Mouse (Mus musculus) gastrocnemius, adult 2 months (tissue): ENCODE results near the gene Ube2f. TPM values are rescaled to one million over a fixed set of nuclear protein-coding genes. Genes with fewer than 3 reads are reported as not detected.

ENCODE experiments used
- DNase-seq: peaks from one replicate; pipeline ENCODE4 v3.0.0; 2022
- H3K27ac ChIP-seq: fragments of 200-600 bp; 2 replicates; pipeline ENCODE4 v1.8.1; 2022; ENCODE audit warnings: mild to moderate bottlenecking
- H3K4me3 ChIP-seq: fragments of 200-600 bp; 2 replicates; pipeline ENCODE4 v1.8.1; 2022; ENCODE audit warnings: mild to moderate bottlenecking, moderate library complexity
- CTCF ChIP-seq: fragments of 200-600 bp; IDR thresholded peaks from 2 replicates; pipeline ENCODE4 v1.8.1; 2022; ENCODE audit warnings: antibody characterized with exemption, mild to moderate bottlenecking, moderate library complexity
- intact Hi-C: fragments of 180-260 bp; cut with DNase I; formaldehyde crosslinking; loops from one replicate; pipeline ENCODE4 v1.15.1; 2025
- long read RNA-seq, 2 experiments: library from polyadenylated mRNA; stranded (forward); transcript quantifications; one replicate each; pipeline ENCODE4 v2.0.0; 2021
- total RNA-seq, 2 experiments: library from RNA; stranded (reverse); gene quantifications; 2 replicates each; pipeline ENCODE4 v1.2.3; 2021

The Ube2f gene
- total RNA-seq: 10 to 100 TPM; 52.1 to 61.6 TPM
- long read RNA-seq, experiment 1, full-length matches to known transcripts: 55 of 59 reads
- long read RNA-seq, experiment 1, partial matches to known transcripts: 0 of 59 reads
- long read RNA-seq, experiment 1, other reads (novel, unspliced or antisense): 4 of 59 reads
- long read RNA-seq, experiment 2, full-length matches to known transcripts: 74 of 82 reads
- long read RNA-seq, experiment 2, partial matches to known transcripts: 1 of 82 reads
- long read RNA-seq, experiment 2, other reads (novel, unspliced or antisense): 7 of 82 reads

- H3K27ac ChIP-seq: peak within 1 kb of the TSS; percentile 97
- TF ChIP-seq CTCF: peak; percentile 41
- H3K4me3 ChIP-seq: peak within 1 kb of the TSS; percentile 84
- intact Hi-C loops: loop anchor here (10.0 kb wide), 1 partner anchor 135 kb away; no protein-coding TSS in a partner anchor
- DNase-seq: peak; percentile 95
Measured at GRCm38 (mm10) chr1:91249564-91250414, at the start of gene Ube2f. Ube2f (plus strand) TSS chr1:91250304.

GRCm38 (mm10) chr1:91201122-91201521 is 49.0 kb upstream of the Ube2f start:
- Histone ChIP-seq H3K27ac (no peak overlapping the region), H3K4me3 (no peak overlapping the region)
- intact Hi-C loops: no loop called here
- no peak for TF ChIP-seq CTCF
- DNase-seq: no peak

- intact Hi-C loops: no loop called here
- Histone ChIP-seq H3K27ac (peak overlapping the region; percentile 40; the same call in 1 of the 2 replicates), H3K4me3 (no peak overlapping the region)
- no peak for DNase-seq
- no peak for TF ChIP-seq CTCF
Measured at GRCm38 (mm10) chr1:91204221-91204765, 45.8 kb upstream of the Ube2f start.

- H3K27ac ChIP-seq: no peak overlapping the region
- DNase-seq: no peak
- no peak for TF ChIP-seq CTCF
- intact Hi-C loops: no loop called here
- no peak overlapping the region for H3K4me3 ChIP-seq
Measured at GRCm38 (mm10) chr1:91205651-91206050, 44.5 kb upstream of the Ube2f start.

- no peak for TF ChIP-seq CTCF
- intact Hi-C loops: no loop called here
- no peak overlapping the region for H3K4me3 ChIP-seq
- DNase-seq: no peak
- H3K27ac ChIP-seq: peak overlapping the region; percentile 90; the same call in 1 of the 2 replicates
Measured at GRCm38 (mm10) chr1:91206336-91206735, 43.8 kb upstream of the Ube2f start.

- no peak for TF ChIP-seq CTCF
- intact Hi-C loops: no loop called here
- Histone ChIP-seq H3K27ac (peak overlapping the region; percentile 90), H3K4me3 (no peak overlapping the region)
- DNase-seq: no peak
Measured at GRCm38 (mm10) chr1:91206873-91207272, 43.2 kb upstream of the Ube2f start.

GRCm38 (mm10) chr1:91207334-91208074 is 42.6 kb upstream of the Ube2f start:
- H3K27ac ChIP-seq: peak overlapping the region; percentile 90
- no peak for TF ChIP-seq CTCF
- peak; percentile 62 for DNase-seq
- H3K4me3 ChIP-seq: no peak overlapping the region
- intact Hi-C loops: no loop called here

- no peak for TF ChIP-seq CTCF
- DNase-seq: peak; percentile 64
- Histone ChIP-seq H3K27ac (peak overlapping the region; percentile 90), H3K4me3 (peak overlapping the region; percentile 1; the same call in 1 of the 2 replicates)
- intact Hi-C loops: no loop called here
Measured at GRCm38 (mm10) chr1:91209343-91209742, 40.8 kb upstream of the Ube2f start.

GRCm38 (mm10) chr1:91209785-91210184 is 40.3 kb upstream of the Ube2f start:
- H3K4me3 ChIP-seq: peak overlapping the region; percentile 1; the same call in 1 of the 2 replicates
- no peak for TF ChIP-seq CTCF
- peak overlapping the region; percentile 90 for H3K27ac ChIP-seq
- intact Hi-C loops: loop anchor here (2.0 kb wide), 1 partner anchor 237 kb away; no protein-coding TSS in a partner anchor
- peak; percentile 92 for DNase-seq

GRCm38 (mm10) chr1:91211099-91211498 is 39.0 kb upstream of the Ube2f start:
- intact Hi-C loops: loop anchor here (1.0 to 2.0 kb wide), 2 partner anchors 32 to 238 kb away; partner anchors contain the start of gene Ramp1
- Histone ChIP-seq H3K4me3 (no peak overlapping the region), H3K27ac (peak overlapping the region; percentile 90)
- peak; percentile 71 for TF ChIP-seq CTCF
- peak; percentile 67 for DNase-seq

GRCm38 (mm10) chr1:91211591-91212008 is 38.5 kb upstream of the Ube2f start:
- intact Hi-C loops: loop anchor here (1.0 to 2.0 kb wide), 2 partner anchors 32 to 239 kb away; partner anchors contain the start of gene Ramp1
- peak overlapping the region; percentile 90; the same call in 1 of the 2 replicates for H3K27ac ChIP-seq
- no peak overlapping the region for H3K4me3 ChIP-seq
- TF ChIP-seq CTCF: no peak
- DNase-seq: no peak

GRCm38 (mm10) chr1:91215264-91215663 is 34.8 kb upstream of the Ube2f start:
- DNase-seq: no peak
- TF ChIP-seq CTCF: no peak
- intact Hi-C loops: no loop called here
- Histone ChIP-seq H3K27ac (peak overlapping the region; percentile 90), H3K4me3 (no peak overlapping the region)
